Mouse (Mus musculus): ENCODE data around the gene Ccdc149. TPM values are rescaled to one million over a fixed set of nuclear protein-coding genes. Genes with fewer than 3 reads are reported as not detected.
A peak's percentile ranks its signal among the peaks of the same experiment; 100 is the strongest.

Gene Ccdc149
- total RNA-seq, 2 experiments from 2014 or later, result 6.2 to 6.8 TPM

GRCm38 (mm10) chr5:52383748-52384147 is 87.6 kb downstream of the Ccdc149 start:
- DNase-seq (ENCODE audit: low spot score in 2 of 2), result no peak

DNA sequence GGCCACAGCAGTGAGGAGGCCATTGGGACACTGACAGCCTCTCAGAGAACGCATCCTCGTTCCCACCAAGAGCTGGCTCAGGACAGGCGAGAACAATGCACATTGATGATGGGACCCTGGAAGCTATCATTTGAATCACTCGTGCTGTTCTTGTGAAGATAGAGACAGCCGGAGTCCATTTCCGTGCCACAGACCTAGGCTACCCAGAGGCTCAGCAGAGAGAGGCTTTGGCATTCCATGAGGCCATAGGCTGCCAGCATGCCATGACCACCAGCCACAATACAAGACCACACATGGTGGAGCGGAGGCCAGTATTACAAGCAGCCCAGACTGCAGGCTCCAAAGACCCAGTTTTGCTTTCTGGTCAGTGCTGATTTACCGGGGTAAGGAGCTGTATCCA is 88.5 kb downstream of the Ccdc149 start:
- no peak for DNase-seq (ENCODE audit: low spot score in 2 of 2)

DNA sequence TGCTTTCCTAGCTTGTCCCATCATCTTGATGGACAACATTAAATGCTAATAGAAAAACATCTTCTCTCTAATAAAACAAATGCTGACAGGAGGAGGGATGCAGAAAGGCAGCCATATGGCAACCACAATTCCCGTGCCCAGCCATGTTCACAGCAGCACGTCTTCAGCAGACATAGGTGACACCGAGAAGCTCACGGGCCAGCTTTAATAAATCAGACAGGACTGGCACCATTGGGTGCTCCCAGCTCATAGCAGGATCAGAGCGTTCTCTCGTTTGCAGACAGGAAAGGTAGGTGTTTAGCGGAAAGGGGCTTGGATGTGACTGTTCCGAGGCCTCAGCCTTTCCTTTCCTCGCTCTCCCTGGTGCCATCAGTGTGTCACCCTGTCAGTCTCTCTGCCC is 95.5 kb downstream of the Ccdc149 start:
- DNase-seq (ENCODE audit: low spot score in 2 of 2), result no peak

- DNase-seq (ENCODE audit: low spot score in 2 of 2), result no peak
These were observed 100.4 kb downstream of the Ccdc149 start for GRCm38 (mm10) chr5:52370901-52371300.

GRCm38 (mm10) chr5:52367866-52368840 is 103.2 kb downstream of the Ccdc149 start:
- no peak for DNase-seq (ENCODE audit: low spot score in 2 of 2)

DNA sequence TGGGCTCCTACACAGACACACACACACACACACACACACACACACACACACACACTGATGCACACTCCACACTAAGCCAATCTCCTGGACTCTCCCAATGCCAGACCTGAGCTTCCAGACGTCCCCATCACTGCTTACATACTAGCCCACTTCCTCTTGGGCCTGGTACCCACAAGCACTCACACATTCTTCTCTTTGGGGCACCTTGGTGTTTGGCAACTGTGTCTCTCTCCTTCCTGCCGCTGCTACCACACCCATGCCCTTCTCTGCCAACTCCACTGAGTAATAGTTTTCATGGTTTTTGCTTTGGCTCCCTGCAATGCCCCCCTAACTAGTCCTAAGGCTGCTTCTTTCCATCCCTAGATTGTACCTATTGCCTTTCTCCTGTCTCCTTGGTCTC is 104.7 kb downstream of the Ccdc149 start:
- DNase-seq (ENCODE audit: low spot score in 2 of 2), result no peak

- peak in 1 of 2 experiments; percentile 19 for DNase-seq (ENCODE audit: low spot score in 2 of 2)
These were observed 105.4 kb downstream of the Ccdc149 start for GRCm38 (mm10) chr5:52365930-52366329.

GRCm38 (mm10) chr5:52364521-52364920 is 106.8 kb downstream of the Ccdc149 start:
- no peak for DNase-seq (ENCODE audit: low spot score in 2 of 2)

DNA sequence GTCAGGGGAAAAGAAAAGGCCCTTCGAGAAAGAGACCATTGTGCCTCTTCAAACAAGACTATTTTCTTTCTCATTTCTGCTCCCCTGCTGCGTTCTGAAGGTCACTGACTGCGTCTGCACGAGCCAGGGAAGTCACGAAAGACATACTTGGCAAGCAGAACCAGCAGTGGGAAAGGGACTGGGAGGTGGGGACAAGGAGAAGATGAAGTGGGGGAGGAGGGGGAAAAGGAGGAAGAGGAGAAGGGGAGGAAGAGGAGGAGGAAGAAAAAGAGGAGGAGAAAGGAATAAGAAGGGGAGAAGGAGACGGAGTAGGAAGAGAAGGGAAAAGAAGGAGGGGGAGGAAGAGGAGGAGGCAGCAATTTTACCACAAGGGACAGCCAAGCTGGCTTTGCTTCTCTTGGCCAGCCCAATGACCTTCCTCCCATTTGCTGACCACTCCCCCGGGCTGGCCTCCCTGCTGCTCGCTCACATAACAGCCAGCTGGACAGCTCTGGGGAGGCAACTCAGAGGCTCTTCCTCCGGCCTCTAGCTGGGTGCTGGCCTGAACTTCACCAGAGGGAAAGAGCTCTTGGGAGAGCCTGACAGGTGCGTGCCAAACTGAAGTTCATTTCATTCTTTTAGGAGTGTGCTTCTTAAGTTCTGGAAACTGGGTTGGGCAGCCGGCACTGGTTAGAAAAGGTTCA is 107.7 kb downstream of the Ccdc149 start, which contains the start of gene Sod3:
TSS of gene Sod3 (plus strand) at position 324 of the 683 bp plus-strand sequence.
- DNase-seq (ENCODE audit: low spot score in 2 of 2), result peak; percentile 72 to 76

GRCm38 (mm10) chr5:52362776-52363467 is 108.4 kb downstream of the Ccdc149 start:
- no peak for DNase-seq (ENCODE audit: low spot score in 2 of 2)

- no peak for DNase-seq (ENCODE audit: low spot score in 2 of 2)
These were observed 110.9 kb downstream of the Ccdc149 start for GRCm38 (mm10) chr5:52360286-52361049.

GRCm38 (mm10) chr5:52358120-52358519 is 113.2 kb downstream of the Ccdc149 start:
- DNase-seq (ENCODE audit: low spot score in 2 of 2), result no peak

- DNase-seq (ENCODE audit: low spot score in 2 of 2), result no peak
These were observed 114.1 kb downstream of the Ccdc149 start for GRCm38 (mm10) chr5:52357175-52357754.

GRCm38 (mm10) chr5:52355612-52356011 is 115.7 kb downstream of the Ccdc149 start:
- DNase-seq (ENCODE audit: low spot score in 2 of 2), result no peak

GRCm38 (mm10) chr5:52354441-52354840 is 116.9 kb downstream of the Ccdc149 start:
- no peak for DNase-seq (ENCODE audit: low spot score in 2 of 2)

- no peak for DNase-seq (ENCODE audit: low spot score in 2 of 2)
These were observed 118.6 kb downstream of the Ccdc149 start for GRCm38 (mm10) chr5:52352730-52353129.

GRCm38 (mm10) chr5:52351561-52351960 is 119.8 kb downstream of the Ccdc149 start:
- DNase-seq (ENCODE audit: low spot score in 2 of 2), result no peak

- DNase-seq (ENCODE audit: low spot score in 2 of 2), result no peak
These were observed 120.9 kb downstream of the Ccdc149 start for GRCm38 (mm10) chr5:52350451-52350850.

- DNase-seq (ENCODE audit: low spot score in 2 of 2), result no peak
These were observed 124.4 kb downstream of the Ccdc149 start for GRCm38 (mm10) chr5:52346890-52347289.

DNA sequence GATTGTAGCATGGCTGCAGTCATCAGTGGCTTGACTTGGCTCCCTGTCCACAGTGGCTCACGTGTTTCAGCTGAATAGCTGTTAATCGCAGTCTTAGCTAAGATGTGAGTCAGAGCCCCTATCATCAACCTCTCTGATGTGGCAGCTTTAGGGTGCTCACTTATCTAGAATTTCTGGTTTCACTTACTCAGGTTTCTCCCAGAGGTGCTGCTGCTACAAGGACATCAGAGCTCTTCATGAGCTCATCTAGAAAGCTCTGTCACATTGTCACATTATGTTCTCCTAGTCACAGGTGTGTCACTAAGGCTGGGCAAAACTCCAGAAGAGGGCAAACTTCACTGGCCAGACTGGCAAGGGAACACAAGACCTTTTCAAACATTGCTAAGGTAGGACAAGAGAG is 132.2 kb downstream of the Ccdc149 start:
- DNase-seq (ENCODE audit: low spot score in 2 of 2), result no peak

All from adrenal gland, adult 18-20 months (tissue).